Mouse (Mus musculus) myocyte (in vitro differentiated cells): ENCODE measurements at regions not wholly inside any gene's neighbourhood (a gene's known extent, or its start where the extent isn't known, plus 50 kb on each side); places are given as distances from the start of the nearest gene placed in this dataset.

ENCODE experiments used
- H3K27me3 ChIP-seq: one replicate; pipeline ENCODE4 v1.6.1; 2011; ENCODE audit not compliant: control insufficient read depth, insufficient read depth, insufficient read length
- H3K36me3 ChIP-seq: one replicate; pipeline ENCODE4 v1.6.1; 2011; ENCODE audit not compliant: control insufficient read depth, insufficient read depth
- H3K4me2 ChIP-seq: one replicate; pipeline ENCODE4 v1.6.1; 2011; ENCODE audit warnings: low read depth, control low read depth
- H3K4me3 ChIP-seq: one replicate; pipeline ENCODE4 v1.5.1; 2011; ENCODE audit warnings: mild to moderate bottlenecking, control low read depth, moderate library complexity
- H3K79me2 ChIP-seq: one replicate; pipeline ENCODE4 v1.6.1; 2011; ENCODE audit not compliant: control insufficient read depth, insufficient read depth
- H3ac ChIP-seq: one replicate; pipeline ENCODE4 v1.6.1; 2011; ENCODE audit not compliant: control insufficient read depth, insufficient read length
- CEBPB ChIP-seq: IDR thresholded peaks from 2 replicates; pipeline ENCODE4 v1.6.1; 2011; ENCODE audit warnings: mild to moderate bottlenecking, moderate library complexity; ENCODE audit not compliant: poor library complexity, insufficient read depth, severe bottlenecking
- E2F4 ChIP-seq: IDR thresholded peaks from one replicate; pipeline ENCODE4 v1.6.1; 2011; ENCODE audit warnings: mild to moderate bottlenecking, control low read depth, moderate library complexity; ENCODE audit not compliant: insufficient read depth
- MAX ChIP-seq: IDR thresholded peaks from one replicate; pipeline ENCODE4 v1.6.1; 2011; ENCODE audit warnings: low read depth, mild to moderate bottlenecking, control low read depth
- MYOD1 ChIP-seq, 3 experiments: IDR thresholded peaks; one replicate each; pipeline ENCODE4 v1.6.1; 2011; ENCODE audit warnings: control low read depth in 2 of 3, low read depth in 2 of 3, mild to moderate bottlenecking in 2 of 3, moderate library complexity in 1 of 3; ENCODE audit not compliant: insufficient read length in 2 of 3, control insufficient read depth in 1 of 3
- MYOG ChIP-seq, 3 experiments: IDR thresholded peaks; one replicate each; pipeline ENCODE4 v1.6.1; 2011; ENCODE audit warnings: control low read depth in 2 of 3, low read depth in 2 of 3, mild to moderate bottlenecking in 2 of 3; ENCODE audit not compliant: insufficient read length in 2 of 3, control insufficient read depth in 1 of 3, insufficient read depth in 1 of 3
- POLR2A ChIP-seq: IDR thresholded peaks from one replicate; pipeline ENCODE4 v1.6.1; 2011; ENCODE audit warnings: low read depth, mild to moderate bottlenecking, control low read depth, moderate library complexity; ENCODE audit not compliant: insufficient read length
- POLR2AphosphoS2 ChIP-seq: IDR thresholded peaks from one replicate; pipeline ENCODE4 v1.6.1; 2011; ENCODE audit warnings: low read depth, control low read depth; ENCODE audit not compliant: insufficient read length
- REST ChIP-seq: IDR thresholded peaks from one replicate; pipeline ENCODE4 v1.6.1; 2011; ENCODE audit warnings: mild to moderate bottlenecking, control low read depth, moderate library complexity; ENCODE audit not compliant: insufficient read depth, insufficient read length
- SRF ChIP-seq: IDR thresholded peaks from one replicate; pipeline ENCODE4 v1.6.1; 2011; ENCODE audit warnings: low read depth; ENCODE audit not compliant: control insufficient read depth, insufficient read length
- TCF12 ChIP-seq: IDR thresholded peaks from one replicate; pipeline ENCODE4 v1.6.1; 2011; ENCODE audit warnings: mild to moderate bottlenecking, control low read depth; ENCODE audit not compliant: poor library complexity, insufficient read depth, severe bottlenecking
- TCF3 ChIP-seq: IDR thresholded peaks from one replicate; pipeline ENCODE4 v1.6.1; 2011; ENCODE audit warnings: low read depth, control low read depth; ENCODE audit not compliant: insufficient read length
- USF1 ChIP-seq: IDR thresholded peaks from one replicate; pipeline ENCODE4 v1.6.1; 2011; ENCODE audit warnings: low read depth, mild to moderate bottlenecking, control low read depth, moderate library complexity

GRCm38 (mm10) chrX:167119288-167119687 lies 89.8 kb downstream of the Tmsb4x start:
- no peaks in the 10 kb centered on the region for H3K79me2 ChIP-seq
- no peak overlapping the region for H3K4me3 ChIP-seq
- no peak overlapping the region for H3ac ChIP-seq
- no peak overlapping the region for H3K4me2 ChIP-seq
- H3K27me3 ChIP-seq, result no peaks in the 10 kb centered on the region
- no peaks in the 10 kb centered on the region for H3K36me3 ChIP-seq
- TF ChIP-seq CEBPB, result no peak
- no peak for TF ChIP-seq USF1
- TF ChIP-seq MYOD1 (IDR thresholded peaks at IDR 0.05; ENCODE audit: control insufficient read depth in 1 of 3, insufficient read length in 2 of 3, low read depth in 2 of 3), result no peak
- TF ChIP-seq E2F4, result no peak
- TF ChIP-seq POLR2AphosphoS2, result no peak
- no peak for TF ChIP-seq MYOG (IDR thresholded peaks at IDR 0.05; ENCODE audit: control insufficient read depth in 1 of 3, insufficient read depth in 1 of 3, insufficient read length in 2 of 3, low read depth in 2 of 3)
- TF ChIP-seq REST, result no peak

GRCm38 (mm10) chrX:167115096-167115495 lies 94.0 kb downstream of the Tmsb4x start:
- Histone ChIP-seq H3K27me3 (no peaks in the 10 kb centered on the region), H3K4me3 (no peak overlapping the region), H3K79me2 (no peaks in the 10 kb centered on the region), H3K4me2 (no peak overlapping the region), H3ac (no peak overlapping the region), H3K36me3 (no peaks in the 10 kb centered on the region)
- TF ChIP-seq TCF3, result no peak
- TF ChIP-seq MAX, result no peak
- TF ChIP-seq USF1, result no peak
- TF ChIP-seq CEBPB, result no peak
- no peak for TF ChIP-seq MYOD1 (IDR thresholded peaks at IDR 0.05; ENCODE audit: control insufficient read depth in 1 of 3, insufficient read length in 2 of 3, low read depth in 2 of 3)
- no peak for TF ChIP-seq E2F4
- no peak for TF ChIP-seq REST
- no peak for TF ChIP-seq POLR2A
- no peak for TF ChIP-seq TCF12
- TF ChIP-seq SRF, result no peak

GRCm38 (mm10) chrX:167111059-167111871 lies 97.8 kb downstream of the Tmsb4x start:
- Histone ChIP-seq H3ac (no peak overlapping the region), H3K79me2 (no peaks in the 10 kb centered on the region), H3K36me3 (no peaks in the 10 kb centered on the region), H3K27me3 (no peaks in the 10 kb centered on the region), H3K4me2 (no peak overlapping the region), H3K4me3 (no peak overlapping the region)
- TF ChIP-seq USF1 (no peak), TCF12 (no peak), MYOD1 (IDR thresholded peaks at IDR 0.05; ENCODE audit: control insufficient read depth in 1 of 3, insufficient read length in 2 of 3, low read depth in 2 of 3) (no peak), MYOG (IDR thresholded peaks at IDR 0.05; ENCODE audit: control insufficient read depth in 1 of 3, insufficient read depth in 1 of 3, insufficient read length in 2 of 3, low read depth in 2 of 3) (no peak), MAX (no peak), POLR2A (no peak), CEBPB (no peak), TCF3 (no peak), REST (no peak), POLR2AphosphoS2 (no peak), E2F4 (no peak), SRF (no peak)

- TF ChIP-seq MYOG (IDR thresholded peaks at IDR 0.05; ENCODE audit: control insufficient read depth in 1 of 3, insufficient read depth in 1 of 3, insufficient read length in 2 of 3, low read depth in 2 of 3) (no peak), MAX (no peak), E2F4 (no peak), SRF (no peak)
- Histone ChIP-seq H3K4me3 (no peak overlapping the region), H3K4me2 (no peak overlapping the region), H3ac (no peak overlapping the region), H3K27me3 (no peaks in the 10 kb centered on the region), H3K36me3 (no peaks in the 10 kb centered on the region), H3K79me2 (no peaks in the 10 kb centered on the region)
Observed at GRCm38 (mm10) chrX:167108356-167108755, 100.8 kb downstream of the Tmsb4x start.

GRCm38 (mm10) chrX:167107469-167107868 lies 101.6 kb downstream of the Tmsb4x start:
- H3K79me2 ChIP-seq, result no peaks in the 10 kb centered on the region
- TF ChIP-seq SRF (no peak), POLR2A (no peak), E2F4 (no peak), MYOG (IDR thresholded peaks at IDR 0.05; ENCODE audit: control insufficient read depth in 1 of 3, insufficient read depth in 1 of 3, insufficient read length in 2 of 3, low read depth in 2 of 3) (no peak), REST (no peak), CEBPB (no peak)
- no peak overlapping the region for H3K4me3 ChIP-seq
- no peak overlapping the region for H3ac ChIP-seq
- H3K36me3 ChIP-seq, result no peaks in the 10 kb centered on the region
- H3K4me2 ChIP-seq, result no peak overlapping the region
- no peaks in the 10 kb centered on the region for H3K27me3 ChIP-seq
